Mouse (Mus musculus): ENCODE data around the gene Sat2.
A peak's percentile ranks its signal among the peaks of the same experiment; 100 is the strongest.

Gene Sat2

GRCm38 (mm10) chr11:69621571-69622268, at the start of gene Sat2:
TSS of gene Sat2 (plus strand) at chr11:69622024.
- no peak for DNase-seq (ENCODE audit: extremely low read depth, low read depth)

DNA sequence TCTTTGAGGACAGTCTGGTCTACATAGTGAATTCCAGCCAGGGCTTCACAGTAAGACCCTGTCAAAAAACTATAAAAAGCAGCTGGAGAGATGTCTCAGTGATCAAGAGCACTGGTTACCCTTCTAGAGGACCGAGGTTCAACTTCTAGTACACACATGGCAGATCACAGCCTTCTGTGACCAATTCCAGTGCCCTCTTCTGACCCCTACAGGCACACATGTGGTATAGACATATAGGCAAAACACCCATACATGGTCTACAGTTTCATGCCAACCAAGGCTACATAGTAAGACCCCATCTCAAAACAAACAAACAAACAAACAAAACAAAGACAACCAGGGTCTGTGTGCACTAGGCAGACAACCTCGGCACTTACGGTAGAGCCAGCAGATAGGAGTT, 46.6 kb upstream of the Sat2 start:
- DNase-seq (ENCODE audit: extremely low read depth, low read depth): no peak

DNA sequence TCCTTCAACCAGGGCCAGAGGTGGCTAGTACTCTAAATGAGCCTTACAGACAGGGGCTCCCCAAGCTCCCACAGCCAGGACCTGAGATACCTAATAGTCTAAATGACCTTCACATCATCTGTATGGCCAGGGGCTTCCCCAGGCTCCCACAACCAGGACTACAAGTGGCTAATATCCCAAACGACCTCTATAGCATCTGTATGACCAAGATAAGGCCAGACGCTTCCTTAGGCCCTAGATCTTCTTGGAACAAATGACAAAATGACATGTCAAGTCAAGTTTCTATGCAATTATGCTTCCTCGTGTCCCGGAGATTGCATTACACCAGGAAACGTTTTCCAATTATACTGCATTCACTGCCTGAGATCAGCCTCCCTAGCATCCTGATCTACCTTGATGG, 45.5 kb upstream of the Sat2 start:
- no peak for DNase-seq (ENCODE audit: extremely low read depth, low read depth)

- DNase-seq (ENCODE audit: extremely low read depth, low read depth): no peak
Measured at GRCm38 (mm10) chr11:69578301-69578700, 43.5 kb upstream of the Sat2 start.

DNA sequence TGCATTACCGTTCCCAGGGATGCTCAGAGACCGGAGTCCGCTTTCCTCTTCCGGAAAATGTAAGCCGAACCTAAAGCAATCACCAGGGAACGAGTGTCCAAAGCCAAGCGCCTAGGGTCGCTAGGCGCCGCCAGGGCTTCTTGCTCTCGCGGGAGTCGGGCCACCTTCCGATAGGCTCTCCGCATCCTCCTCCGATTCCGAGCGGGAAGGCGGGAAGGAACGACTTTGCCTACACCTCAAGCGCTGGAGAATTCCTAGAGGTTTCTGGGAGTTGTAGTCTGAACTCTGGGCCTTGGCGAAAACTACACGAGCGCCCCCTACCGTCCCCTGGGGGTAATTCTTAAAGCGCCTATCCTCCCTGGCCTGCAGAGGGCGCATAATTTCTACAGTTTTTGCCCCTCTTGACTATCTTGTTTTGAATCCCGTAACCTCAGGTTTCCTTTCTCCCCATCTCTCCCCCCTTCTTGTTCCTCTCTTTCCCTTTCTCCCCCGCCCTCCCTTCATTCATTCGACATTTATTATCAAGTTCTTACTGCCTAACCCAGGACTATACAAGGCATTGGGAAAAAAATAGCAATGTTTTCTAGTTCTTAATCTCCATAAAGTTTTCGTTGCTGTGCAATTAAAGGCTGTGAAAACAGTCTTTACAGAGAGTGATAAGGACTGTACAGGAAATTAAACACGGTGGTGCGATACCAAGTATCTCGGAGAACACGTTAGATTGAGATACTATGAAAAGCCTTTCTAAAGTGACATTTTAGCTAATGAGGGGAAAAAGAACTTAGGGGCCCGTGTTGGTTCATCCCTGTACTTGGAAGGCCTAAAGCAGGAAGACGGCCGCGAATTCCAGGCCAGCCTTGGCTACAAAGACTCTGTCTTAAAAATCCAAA, 42.5 kb upstream of the Sat2 start:
- peak; percentile 99 for DNase-seq (ENCODE audit: extremely low read depth, low read depth)

DNA sequence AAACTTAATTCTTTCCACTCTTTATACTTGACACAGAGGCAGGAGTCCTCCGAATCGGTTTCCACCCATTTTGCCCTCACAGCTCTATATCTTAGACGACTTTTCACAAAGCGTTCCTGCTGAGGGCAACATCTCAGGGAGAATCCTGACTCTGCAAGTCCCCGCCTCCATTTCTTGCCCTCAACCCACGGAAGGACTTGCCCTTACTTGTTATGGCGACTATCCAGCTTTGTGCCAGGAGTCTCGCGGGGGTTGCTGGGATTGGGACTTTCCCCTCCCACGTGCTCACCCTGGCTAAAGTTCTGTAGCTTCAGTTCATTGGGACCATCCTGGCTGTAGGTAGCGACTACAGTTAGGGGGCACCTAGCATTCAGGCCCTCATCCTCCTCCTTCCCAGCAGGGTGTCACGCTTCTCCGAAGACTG, 41.7 kb upstream of the Sat2 start, which contains the start of the genes Wrap53 and Trp53:
Wrap53 (minus strand) TSS at position 165 of the 424 bp plus-strand sequence.
Trp53 (plus strand) TSS at position 269 of the 424 bp plus-strand sequence.
- peak; percentile 95 for DNase-seq (ENCODE audit: extremely low read depth, low read depth)

GRCm38 (mm10) chr11:69580572-69581146, 41.2 kb upstream of the Sat2 start:
- no peak for DNase-seq (ENCODE audit: extremely low read depth, low read depth)

- DNase-seq (ENCODE audit: extremely low read depth, low read depth): peak; percentile 91
Measured at GRCm38 (mm10) chr11:69581147-69581688, 40.6 kb upstream of the Sat2 start.

DNA sequence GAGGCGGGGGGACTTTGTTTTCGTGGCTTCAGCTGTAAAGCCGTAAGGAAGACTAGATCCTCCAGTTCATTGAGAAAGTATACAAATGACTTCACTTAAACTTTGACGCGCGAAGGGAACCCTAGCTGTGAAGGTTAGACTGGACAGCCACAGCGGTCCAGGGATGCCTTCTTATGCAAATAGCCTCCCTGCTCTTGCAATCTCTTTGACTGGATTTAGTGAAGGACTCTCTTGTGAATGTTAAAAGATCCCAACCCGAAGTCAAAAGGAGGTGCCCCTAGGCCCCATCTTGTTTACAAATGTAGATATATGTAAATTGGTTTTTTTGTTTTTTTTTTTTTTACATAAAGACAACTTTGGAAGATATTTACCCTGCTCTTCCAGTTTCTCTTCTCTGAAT, 40.0 kb upstream of the Sat2 start:
- no peak for DNase-seq (ENCODE audit: extremely low read depth, low read depth)

DNA sequence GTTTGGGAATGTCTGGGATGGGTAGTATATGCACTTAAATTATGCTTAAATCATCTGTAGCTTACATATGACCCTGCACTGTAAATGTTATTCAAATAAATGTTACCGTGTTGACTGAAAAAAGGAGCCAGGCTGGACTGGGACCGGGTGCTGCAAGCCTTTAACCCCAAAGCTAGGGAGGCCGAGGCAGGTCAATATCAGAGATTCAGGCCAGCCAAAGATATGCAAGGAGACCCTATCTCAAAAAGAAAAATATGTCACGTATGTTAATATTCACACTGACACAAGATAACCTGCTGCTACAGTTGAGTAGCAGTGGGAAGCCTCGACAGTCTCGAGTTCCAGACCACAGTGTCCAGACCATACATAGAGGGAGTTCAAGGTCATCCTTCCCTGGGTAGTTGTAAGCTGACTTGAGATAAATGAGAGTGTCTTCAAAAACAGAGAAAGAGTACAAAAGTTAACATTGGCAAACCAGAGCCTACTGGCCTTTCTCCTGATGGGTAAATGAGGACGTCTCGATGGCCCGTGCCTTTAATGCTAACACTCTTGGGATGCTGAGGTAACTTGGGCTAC, 39.5 kb upstream of the Sat2 start:
- no peak for DNase-seq (ENCODE audit: extremely low read depth, low read depth)

DNA sequence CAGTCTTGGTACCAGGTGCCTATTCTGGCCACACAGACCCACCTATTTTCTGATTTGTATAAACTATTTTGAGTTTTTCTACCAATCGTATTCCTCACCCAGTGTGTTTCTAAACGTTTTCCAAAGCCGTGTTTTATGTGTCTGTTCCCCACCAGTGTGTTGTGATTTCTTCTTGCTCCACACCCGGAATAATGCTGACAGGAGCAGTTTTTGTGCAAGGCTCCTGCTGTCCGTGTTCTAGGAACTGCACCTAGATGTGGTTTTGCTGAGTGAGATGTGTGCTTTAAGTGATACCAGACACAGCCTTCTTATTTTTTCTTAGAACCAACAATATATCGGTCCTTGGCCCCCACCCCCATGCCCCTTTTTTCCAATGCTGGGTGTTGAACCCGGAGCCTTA, 37.8 kb upstream of the Sat2 start:
- DNase-seq (ENCODE audit: extremely low read depth, low read depth): no peak

- DNase-seq (ENCODE audit: extremely low read depth, low read depth): no peak
Measured at GRCm38 (mm10) chr11:69584937-69585336, 36.9 kb upstream of the Sat2 start.

DNA sequence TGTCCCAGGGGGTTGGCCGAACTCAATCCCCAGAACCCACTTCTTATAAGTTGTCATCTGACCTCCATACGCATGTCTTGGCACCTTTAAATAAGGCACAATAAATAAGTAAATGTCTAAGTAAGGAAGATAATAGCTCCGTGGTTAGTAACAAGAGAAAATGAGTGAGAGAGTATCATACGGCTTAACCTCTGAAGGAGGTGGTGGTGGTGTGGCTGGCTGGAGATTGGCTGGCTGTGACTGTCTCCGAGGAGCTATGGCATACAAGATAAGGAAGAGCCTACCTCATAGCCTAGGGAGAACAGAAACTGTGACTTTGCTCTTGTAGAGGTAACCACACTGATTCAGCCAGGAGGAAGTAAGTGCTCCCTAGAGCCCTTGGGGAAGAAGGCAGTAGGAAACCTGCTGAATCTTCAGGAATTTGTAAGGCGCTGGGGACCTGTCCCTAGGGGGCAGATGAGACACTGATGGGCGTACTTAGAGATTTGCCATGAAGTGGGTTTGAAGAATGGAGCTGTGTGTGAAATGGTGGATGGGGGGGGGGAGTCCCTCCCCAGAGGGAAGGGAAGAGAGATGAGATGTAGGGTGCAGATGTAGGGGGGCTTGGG, 36.0 kb upstream of the Sat2 start:
- DNase-seq (ENCODE audit: extremely low read depth, low read depth): peak; percentile 98

DNA sequence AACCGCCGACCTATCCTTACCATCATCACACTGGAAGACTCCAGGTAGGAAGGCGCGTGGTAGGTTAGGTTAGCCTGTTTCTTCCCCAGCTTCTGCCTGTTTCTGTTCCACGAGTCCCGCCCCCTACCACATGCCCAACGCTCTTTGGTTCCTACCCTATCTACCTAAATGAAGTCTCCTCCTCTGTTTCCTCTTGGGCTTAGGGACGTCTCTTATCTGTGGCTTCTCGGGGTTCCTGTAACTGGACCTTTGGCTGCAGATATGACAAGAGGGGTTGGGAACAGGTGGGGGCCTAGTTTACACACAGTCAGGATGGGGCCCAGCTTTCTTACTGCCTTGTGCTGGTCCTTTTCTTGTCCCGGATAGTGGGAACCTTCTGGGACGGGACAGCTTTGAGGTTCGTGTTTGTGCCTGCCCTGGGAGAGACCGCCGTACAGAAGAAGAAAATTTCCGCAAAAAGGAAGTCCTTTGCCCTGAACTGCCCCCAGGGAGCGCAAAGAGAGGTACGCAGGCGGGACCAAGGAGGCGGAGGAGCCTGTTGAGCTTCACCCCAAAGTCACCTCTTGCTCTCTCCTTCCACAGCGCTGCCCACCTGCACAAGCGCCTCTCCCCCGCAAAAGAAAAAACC, 32.5 kb upstream of the Sat2 start:
- no peak for DNase-seq (ENCODE audit: extremely low read depth, low read depth)

GRCm38 (mm10) chr11:69590622-69591021, 31.2 kb upstream of the Sat2 start:
- DNase-seq (ENCODE audit: extremely low read depth, low read depth): no peak

DNA sequence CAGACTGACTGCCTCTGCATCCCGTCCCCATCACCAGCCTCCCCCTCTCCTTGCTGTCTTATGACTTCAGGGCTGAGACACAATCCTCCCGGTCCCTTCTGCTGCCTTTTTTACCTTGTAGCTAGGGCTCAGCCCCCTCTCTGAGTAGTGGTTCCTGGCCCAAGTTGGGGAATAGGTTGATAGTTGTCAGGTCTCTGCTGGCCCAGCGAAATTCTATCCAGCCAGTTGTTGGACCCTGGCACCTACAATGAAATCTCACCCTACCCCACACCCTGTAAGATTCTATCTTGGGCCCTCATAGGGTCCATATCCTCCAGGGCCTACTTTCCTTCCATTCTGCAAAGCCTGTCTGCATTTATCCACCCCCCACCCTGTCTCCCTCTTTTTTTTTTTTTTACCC, 30.4 kb upstream of the Sat2 start:
- no peak for DNase-seq (ENCODE audit: extremely low read depth, low read depth)

DNA sequence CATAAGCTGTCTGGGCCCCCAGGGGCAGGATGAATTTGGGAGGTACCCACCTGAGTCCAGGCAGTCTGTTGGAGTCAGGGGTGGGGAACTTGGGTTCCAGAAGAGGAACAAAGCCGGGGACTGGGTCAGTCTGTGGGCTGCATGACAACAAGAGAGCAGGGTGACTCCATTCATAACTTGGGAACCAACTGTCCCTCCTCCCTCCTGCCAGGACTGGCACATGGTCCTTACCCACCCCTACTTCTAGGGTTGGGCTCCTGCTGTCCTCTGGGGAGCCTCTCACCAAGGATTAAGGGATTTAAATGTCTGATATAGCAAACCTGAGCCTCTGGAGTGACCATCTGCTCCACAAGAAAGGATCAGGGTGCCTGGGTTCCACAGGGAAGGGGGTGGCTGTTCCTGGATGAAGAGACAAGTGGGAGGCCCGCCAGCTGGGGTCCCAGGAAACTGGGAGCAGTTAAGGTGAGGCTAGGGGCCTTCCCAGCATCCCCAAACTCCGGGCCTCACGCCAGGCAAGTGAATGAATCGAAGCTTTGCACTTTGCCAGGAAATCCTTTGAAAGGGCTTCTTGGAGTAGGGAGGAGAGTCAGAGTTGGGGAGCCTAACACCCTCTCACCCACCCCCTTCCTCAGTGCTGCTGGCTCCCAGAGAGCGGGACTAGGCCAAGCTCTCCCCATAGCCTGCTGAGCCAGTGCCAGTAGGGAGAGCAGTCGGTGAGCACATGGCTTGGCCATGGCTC, 29.8 kb upstream of the Sat2 start:
- DNase-seq (ENCODE audit: extremely low read depth, low read depth): no peak

GRCm38 (mm10) chr11:69592799-69593198, 29.0 kb upstream of the Sat2 start:
- DNase-seq (ENCODE audit: extremely low read depth, low read depth): no peak

DNA sequence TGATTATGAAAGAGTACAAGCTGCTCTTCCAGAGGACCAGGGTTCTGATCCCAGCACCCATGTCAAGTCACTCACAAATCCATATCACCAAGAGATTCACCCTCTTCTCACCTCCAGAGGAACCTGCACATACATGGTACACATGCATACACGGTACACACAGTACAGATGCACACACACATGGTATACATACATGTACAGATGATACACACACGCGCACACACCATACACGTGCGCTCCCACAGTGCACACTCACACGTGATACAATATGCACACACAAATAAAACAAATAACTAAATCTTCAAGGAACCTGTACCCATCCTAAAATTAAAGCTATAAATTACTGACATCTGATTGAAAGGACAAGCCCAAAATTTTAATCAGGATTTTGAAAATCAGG, 27.0 kb upstream of the Sat2 start:
- DNase-seq (ENCODE audit: extremely low read depth, low read depth): no peak

DNA sequence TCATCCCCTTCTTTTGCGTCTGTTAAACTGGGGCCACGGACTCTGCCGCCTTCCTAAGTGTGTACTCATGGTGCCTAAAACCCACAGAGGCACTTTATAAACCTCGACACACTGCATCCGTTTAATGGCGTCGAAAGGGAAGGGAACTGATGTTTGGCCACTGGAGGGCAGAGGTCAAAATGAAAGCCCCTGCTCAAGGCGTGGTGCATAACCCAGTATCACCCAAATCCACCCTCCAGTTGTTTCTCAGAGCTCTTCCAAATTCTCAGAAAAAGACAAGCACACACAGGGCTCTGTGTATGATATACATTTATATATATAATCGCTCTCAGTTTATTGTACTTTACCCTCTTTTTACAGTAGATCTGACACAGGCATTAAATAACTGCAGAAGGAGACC, 22.4 kb upstream of the Sat2 start:
- no peak for DNase-seq (ENCODE audit: extremely low read depth, low read depth)
